Mouse (Mus musculus) CH12.LX (cell line): ENCODE measurements around the gene Sycp2l. TPM values are rescaled to one million over a fixed set of nuclear protein-coding genes. Genes with fewer than 3 reads are reported as not detected.

Source experiments
- DNase-seq: peaks from one replicate; pipeline ENCODE4 v3.0.0-alpha.2; 2013; ENCODE audit errors: extremely low read depth
- H3K27ac ChIP-seq: 2 replicates; pipeline ENCODE4 v1.5.1; 2012; ENCODE audit warnings: low read depth, mild to moderate bottlenecking, control low read depth, moderate library complexity; ENCODE audit not compliant: insufficient read depth
- H3K27me3 ChIP-seq: replicated peaks from 2 replicates; pipeline ENCODE3; 2012; ENCODE audit warnings: inconsistent platforms
- H3K36me3 ChIP-seq, 2 experiments: replicated peaks in 1 of 2; 2 replicates each; pipeline versions ENCODE3 to v1.6.1; 2012; ENCODE audit warnings: inconsistent platforms in 1 of 2, low read length in 1 of 2, mild to moderate bottlenecking in 1 of 2, mixed read lengths in 1 of 2, moderate library complexity in 1 of 2; ENCODE audit not compliant: control insufficient read depth in 1 of 2, insufficient read depth in 1 of 2
- H3K4me1 ChIP-seq, 2 experiments: 2 replicates each; pipeline ENCODE4 v1.6.1; 2012; ENCODE audit warnings: inconsistent platforms in 1 of 2, moderate library complexity in 1 of 2; ENCODE audit not compliant: insufficient read depth in 2 of 2, control insufficient read depth in 1 of 2
- H3K4me2 ChIP-seq: 2 replicates; pipeline ENCODE4 v1.6.1; 2012; ENCODE audit warnings: low read depth, mild to moderate bottlenecking, control low read depth; ENCODE audit not compliant: poor library complexity, insufficient read depth, severe bottlenecking
- H3K4me3 ChIP-seq, 3 experiments: fragments of 150-350 bp in 1 of 3; sonication (generic) in 1 of 3; replicated peaks in 1 of 3; 2 replicates each; pipeline versions ENCODE3 to v1.5.1; 2011 to 2012; ENCODE audit warnings: low read depth in 2 of 3, low read length in 2 of 3, mild to moderate bottlenecking in 2 of 3, moderate library complexity in 2 of 3, control low read depth in 1 of 3, improper control_type of control experiment in 1 of 3, inconsistent platforms in 1 of 3, mixed read lengths in 1 of 3; ENCODE audit not compliant: poor library complexity in 1 of 3
- H3K79me2 ChIP-seq: replicated peaks from 2 replicates; pipeline ENCODE4 v1.6.1; 2012; ENCODE audit warnings: mild to moderate bottlenecking, moderate library complexity; ENCODE audit not compliant: control insufficient read depth, poor library complexity, insufficient read depth, severe bottlenecking; ENCODE audit errors: extremely low read depth
- H3K9ac ChIP-seq: 2 replicates; pipeline ENCODE4 v1.6.1; 2012; ENCODE audit warnings: low read depth, mild to moderate bottlenecking, control low read depth, moderate library complexity; ENCODE audit not compliant: insufficient read depth
- H3K9me3 ChIP-seq: replicated peaks from 2 replicates; pipeline ENCODE3; 2012; ENCODE audit warnings: low read length, inconsistent platforms, mixed read lengths
- BHLHE40 ChIP-seq: IDR thresholded peaks from 2 replicates; pipeline ENCODE4 v1.6.1; 2011; ENCODE audit warnings: mild to moderate bottlenecking, low read depth, low read length, improper control_type of control experiment
- E2F4 ChIP-seq: IDR thresholded peaks from 2 replicates; pipeline ENCODE4 v1.6.1; 2011; ENCODE audit warnings: low read depth, low read length, improper control_type of control experiment; ENCODE audit not compliant: insufficient replicate concordance
- ELF1 ChIP-seq: IDR thresholded peaks from 2 replicates; pipeline ENCODE4 v1.6.1; 2014; ENCODE audit warnings: low read depth, mild to moderate bottlenecking, inconsistent platforms, low read length, improper control_type of control experiment
- EP300 ChIP-seq: IDR thresholded peaks from 2 replicates; pipeline ENCODE4 v1.6.1; 2011; ENCODE audit warnings: low read length, improper control_type of control experiment
- ETS1 ChIP-seq: conservative IDR thresholded peaks from 2 replicates; pipeline ENCODE4 v1.6.1; 2012; ENCODE audit warnings: low read depth, mild to moderate bottlenecking, inconsistent platforms, low read length, improper control_type of control experiment, moderate library complexity
- HCFC1 ChIP-seq: IDR thresholded peaks from 2 replicates; pipeline ENCODE4 v1.6.1; 2012; ENCODE audit warnings: low read depth, mild to moderate bottlenecking, inconsistent platforms, low read length, improper control_type of control experiment
- KAT2A ChIP-seq: IDR thresholded peaks from 2 replicates; pipeline ENCODE4 v1.6.1; 2012; ENCODE audit warnings: low read length, improper control_type of control experiment, inconsistent platforms; ENCODE audit not compliant: insufficient replicate concordance
- MAX ChIP-seq: IDR thresholded peaks from 2 replicates; pipeline ENCODE4 v1.6.1; 2011; ENCODE audit warnings: low read length, improper control_type of control experiment
- MEF2A ChIP-seq: IDR thresholded peaks from 2 replicates; pipeline ENCODE4 v1.6.1; 2014; ENCODE audit warnings: low read depth, mild to moderate bottlenecking, inconsistent platforms, low read length, improper control_type of control experiment, borderline replicate concordance
- MYC ChIP-seq: IDR thresholded peaks from 2 replicates; pipeline ENCODE4 v1.6.1; 2011; ENCODE audit warnings: low read depth, mild to moderate bottlenecking, improper control_type of control experiment, low read length
- RCOR1 ChIP-seq: conservative IDR thresholded peaks from 2 replicates; pipeline ENCODE4 v1.6.1; 2012; ENCODE audit warnings: low read depth, mild to moderate bottlenecking, inconsistent platforms, low read length, improper control_type of control experiment
- SIN3A ChIP-seq: IDR thresholded peaks from 2 replicates; pipeline ENCODE4 v1.6.1; 2012; ENCODE audit warnings: low read length, improper control_type of control experiment, inconsistent platforms
- SMC3 ChIP-seq: IDR thresholded peaks from 2 replicates; pipeline ENCODE4 v1.6.1; 2011; ENCODE audit warnings: low read depth, low read length, improper control_type of control experiment
- TCF12 ChIP-seq: IDR thresholded peaks from 2 replicates; pipeline ENCODE4 v1.6.1; 2014; ENCODE audit warnings: low read depth, mild to moderate bottlenecking, inconsistent platforms, low read length, improper control_type of control experiment
- USF1 ChIP-seq: IDR thresholded peaks from 2 replicates; pipeline ENCODE4 v1.6.1; 2014; ENCODE audit warnings: low read depth, mild to moderate bottlenecking, inconsistent platforms, low read length, improper control_type of control experiment
- USF2 ChIP-seq: conservative IDR thresholded peaks from 2 replicates; pipeline ENCODE4 v1.6.1; 2011; ENCODE audit warnings: low read depth, low read length, improper control_type of control experiment
- ZNF384 ChIP-seq: IDR thresholded peaks from 2 replicates; pipeline ENCODE4 v1.6.1; 2012; ENCODE audit warnings: low read depth, low read length, improper control_type of control experiment, inconsistent platforms
- dilution Hi-C: fragments of 300-500 bp; cut with MboI; formaldehyde crosslinking; loops from 2 replicates; pipeline ENCODE4 v1.14.3; 2020; ENCODE audit warnings: low sequenced_read_pairs; ENCODE audit not compliant: extremely low pct_unique_long_range_greater_than_20kb, extremely low pct_ligation_motif_present
- in situ Hi-C: fragments of 300-500 bp; cut with MboI; formaldehyde crosslinking; loops from 3 replicates; pipeline ENCODE4 v1.14.3; 2019; ENCODE audit warnings: low sequenced_read_pairs, low pct_ligation_motif_present, low pct_unique_long_range_greater_than_20kb, mixed read lengths
- polyA plus RNA-seq: library from polyadenylated mRNA; unstranded; fragments of >175 nt; gene quantifications from 2 replicates; pipeline ENCODE4 v1.2.1, GENCODE M21; 2012; ENCODE audit warnings: low read depth; ENCODE audit not compliant: insufficient read length
- total RNA-seq, 2 experiments: library from RNA; depleted of rRNA; stranded (reverse); fragments of 300-350 nt in 1 of 2; fragments of >200 nt in 1 of 2; gene quantifications; 2 replicates each; pipeline ENCODE4 v1.2.3; 2012 to 2014

Sycp2l gene
- total and polyA plus RNA-seq, 3 experiments: 0.21 to 1.3 (median 0.36) TPM

DNA sequence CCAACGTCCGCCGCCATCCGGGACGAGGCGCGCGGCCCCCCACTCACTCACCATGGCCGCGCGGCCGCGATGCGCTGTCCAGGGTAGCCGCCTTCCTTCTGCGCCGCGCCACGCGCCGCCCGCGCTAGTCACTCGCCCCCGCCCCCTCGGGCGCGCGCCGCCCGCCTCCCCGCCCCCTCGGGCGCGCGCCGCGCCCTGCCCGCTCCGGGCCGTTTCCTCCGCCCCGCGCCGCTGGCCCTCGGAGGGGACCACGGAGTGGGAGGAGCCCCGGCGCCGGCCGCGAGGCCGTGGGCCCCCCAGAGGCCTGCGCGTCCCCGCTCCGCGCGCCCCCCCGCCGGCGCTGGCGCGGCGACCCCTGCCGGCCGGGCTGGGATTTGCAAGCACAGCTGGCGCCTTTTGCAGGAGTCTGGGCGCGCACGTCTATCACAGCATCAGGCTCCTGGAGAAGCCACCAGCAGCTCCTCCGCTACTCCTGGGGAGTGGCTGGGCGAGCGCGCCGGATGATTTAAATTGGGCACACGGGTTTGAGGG, 106.3 kb downstream of the Sycp2l start, which contains the start of gene Elovl2:
TSS of gene Elovl2 (minus strand) at position 102 of the 531 bp plus-strand sequence.
- Histone ChIP-seq H3K9ac (no peak within 1 kb of the TSS), H3K4me3 (no peak within 1 kb of the TSS), H3K79me2 (no peaks in the 10 kb centered on the region), H3K27me3 (no peaks in the 10 kb centered on the region), H3K4me2 (no peak within 1 kb of the TSS), H3K4me1 (no peaks in the 10 kb centered on the region), H3K9me3 (peaks cover 2% of the 10 kb centered on the region), H3K36me3 (no peaks in the 10 kb centered on the region), H3K27ac (no peak within 1 kb of the TSS)
- in situ Hi-C loops: no loop called here
- dilution Hi-C loops: no loop called here
- TF ChIP-seq MAX (no peak), SIN3A (no peak), BHLHE40 (no peak), MEF2A (no peak), KAT2A (no peak), MYC (no peak), RCOR1 (no peak), SMC3 (no peak), EP300 (no peak), E2F4 (no peak), USF1 (no peak), HCFC1 (no peak), ELF1 (no peak), TCF12 (no peak), ETS1 (no peak), USF2 (no peak), ZNF384 (no peak)
- DNase-seq: no peak

Other genes starting within 250 kb of the Sycp2l start
- gene Pak1ip1, start 113.3 kb upstream of the Sycp2l start, total RNA-seq (2012; rRNA removed): 54.8 and 55.1 TPM in 2 replicates
- 81.9 and 88.6 TPM in 2 replicates for gene Pak1ip1, start 113.3 kb upstream of the Sycp2l start, total RNA-seq (2014; rRNA removed)
- 65.4 and 66.1 TPM in 2 replicates for gene Pak1ip1, start 113.3 kb upstream of the Sycp2l start, polyA plus RNA-seq
- 140 and 182 TPM in 2 replicates for gene Tmem14c, start 98.0 kb upstream of the Sycp2l start, total RNA-seq (2012; rRNA removed)
- 168 and 183 TPM in 2 replicates for gene Tmem14c, start 98.0 kb upstream of the Sycp2l start, total RNA-seq (2014; rRNA removed)
- 178 and 183 TPM in 2 replicates for gene Tmem14c, start 98.0 kb upstream of the Sycp2l start, polyA plus RNA-seq
- gene Mak, start 34.6 kb upstream of the Sycp2l start, total RNA-seq (2012; rRNA removed): not detected in 2 replicates
- not detected in 2 replicates for gene Mak, start 34.6 kb upstream of the Sycp2l start, total RNA-seq (2014; rRNA removed)
- gene Mak, start 34.6 kb upstream of the Sycp2l start, polyA plus RNA-seq: not detected in 2 replicates
- 1.4 and 2.4 TPM in 2 replicates for gene Gcm2, start 3.3 kb upstream of the Sycp2l start, total RNA-seq (2012; rRNA removed)
- gene Gcm2, start 3.3 kb upstream of the Sycp2l start, total RNA-seq (2014; rRNA removed): 8.0 and 8.7 TPM in 2 replicates
- gene Gcm2, start 3.3 kb upstream of the Sycp2l start, polyA plus RNA-seq: 7.2 and 9.0 TPM in 2 replicates
- gene Elovl2, start 106.1 kb downstream of the Sycp2l start, total RNA-seq (2012; rRNA removed): not detected in 2 replicates
- not detected in 2 replicates for gene Elovl2, start 106.1 kb downstream of the Sycp2l start, total RNA-seq (2014; rRNA removed)
- gene Elovl2, start 106.1 kb downstream of the Sycp2l start, polyA plus RNA-seq: not detected in 2 replicates
- 4.4 and 5.2 TPM in 2 replicates for gene Smim13, start 135.5 kb downstream of the Sycp2l start, total RNA-seq (2012; rRNA removed)
- 13.4 and 13.5 TPM in 2 replicates for gene Smim13, start 135.5 kb downstream of the Sycp2l start, total RNA-seq (2014; rRNA removed)
- gene Smim13, start 135.5 kb downstream of the Sycp2l start, polyA plus RNA-seq: 10.8 and 11.6 TPM in 2 replicates
- not detected in 2 replicates for gene Gm17364, start 159.7 kb downstream of the Sycp2l start, total RNA-seq (2012; rRNA removed)
- not detected in 2 replicates for gene Gm17364, start 159.7 kb downstream of the Sycp2l start, total RNA-seq (2014; rRNA removed)
- gene Gm17364, start 159.7 kb downstream of the Sycp2l start, polyA plus RNA-seq: 17.3 TPM in 1 of 2 replicates, not detected in the other